Mouse (Mus musculus) erythroblast, adult 5-6 weeks (primary cell): ENCODE results near the gene Ubxn6. TPM values are rescaled to one million over a fixed set of nuclear protein-coding genes. Genes with fewer than 3 reads are reported as not detected.
"Not testable (repeated sequence)": the region's sequence is repeated elsewhere in the genome, so short reads cannot be mapped to it uniquely, and the experiment has no call there.

Experiments used
- ATAC-seq: replicated peaks from 2 replicates; pipeline ENCODE4 v1.8.0; 2016; ENCODE audit warnings: moderate number of reproducible peaks, mild to moderate bottlenecking, moderate TSS enrichment, inconsistent platforms; ENCODE audit not compliant: poor library complexity, low FRiP score, severe bottlenecking
- total RNA-seq, 2 experiments: library from RNA; stranded (forward) in 1 of 2; stranded (reverse) in 1 of 2; fragments of 150-400 nt in 1 of 2; fragments of 200-764, 138-1000 nt in 1 of 2; gene quantifications; 2 replicates each; pipeline versions ENCODE4 v1.2.3 to v1.2.4; 2015 to 2017; ENCODE audit warnings: low replicate concordance in 2 of 2

Ubxn6 gene
- total RNA-seq (2015; ENCODE audit: low replicate concordance) (3.1 and 3.6 TPM in 2 replicates), total RNA-seq (2017; ENCODE audit: low replicate concordance) (5.3 and 15.2 TPM in 2 replicates)

GRCm38 (mm10) chr17:56074827-56075208, at the start of gene Ubxn6:
Ubxn6 (minus strand) TSS chr17:56075028.
- ATAC-seq, result peak; percentile 57

GRCm38 (mm10) chr17:56123681-56124340, 49.0 kb upstream of the Ubxn6 start:
- ATAC-seq, result no peak

GRCm38 (mm10) chr17:56123161-56123560, 48.3 kb upstream of the Ubxn6 start:
- ATAC-seq, result no peak

GRCm38 (mm10) chr17:56121826-56122225, 47.0 kb upstream of the Ubxn6 start, which contains the start of gene Lrg1:
Lrg1 (minus strand) TSS chr17:56122001.
- ATAC-seq, result no peak

- no peak for ATAC-seq
Observed at GRCm38 (mm10) chr17:56119981-56120880, 45.4 kb upstream of the Ubxn6 start.

GRCm38 (mm10) chr17:56119431-56119830, 44.6 kb upstream of the Ubxn6 start:
- ATAC-seq, result no peak

GRCm38 (mm10) chr17:56117251-56117710, 42.5 kb upstream of the Ubxn6 start, which contains the start of gene Plin5:
Plin5 (minus strand) TSS chr17:56117596.
- no peak for ATAC-seq

- no peak for ATAC-seq
Observed at GRCm38 (mm10) chr17:56116193-56116592, 41.4 kb upstream of the Ubxn6 start.

- no peak for ATAC-seq
Observed at GRCm38 (mm10) chr17:56112743-56113142, 37.9 kb upstream of the Ubxn6 start.

- peak; percentile 68 for ATAC-seq
Observed at GRCm38 (mm10) chr17:56111864-56112263, 37.0 kb upstream of the Ubxn6 start.

GRCm38 (mm10) chr17:56111021-56111420, 36.2 kb upstream of the Ubxn6 start:
- no peak for ATAC-seq

- ATAC-seq, result no peak
Observed at GRCm38 (mm10) chr17:56110571-56110970, 35.7 kb upstream of the Ubxn6 start.

- no peak for ATAC-seq
Observed at GRCm38 (mm10) chr17:56109219-56110051, 34.6 kb upstream of the Ubxn6 start, which contains the start of gene Plin4. Plin4 (minus strand) TSS chr17:56109803.

- ATAC-seq, result no peak
Observed at GRCm38 (mm10) chr17:56108334-56109044, 33.7 kb upstream of the Ubxn6 start.

GRCm38 (mm10) chr17:56107736-56108135, 32.9 kb upstream of the Ubxn6 start:
- no peak for ATAC-seq

- no peak for ATAC-seq
Observed at GRCm38 (mm10) chr17:56106981-56107380, 32.2 kb upstream of the Ubxn6 start.

GRCm38 (mm10) chr17:56106436-56106835, 31.6 kb upstream of the Ubxn6 start:
- not testable (repeated sequence) for ATAC-seq

- not testable (repeated sequence) for ATAC-seq
Observed at GRCm38 (mm10) chr17:56104821-56105220, 30.0 kb upstream of the Ubxn6 start.
